Mouse (Mus musculus): Measurements from ENCODE around the gene Aebp1. TPM values are rescaled to one million over a fixed set of nuclear protein-coding genes. Genes with fewer than 3 reads are reported as not detected.

The Aebp1 gene
- total RNA-seq, 2 experiments from 2014 or later, result 5.1 to 14.0 TPM

DNA sequence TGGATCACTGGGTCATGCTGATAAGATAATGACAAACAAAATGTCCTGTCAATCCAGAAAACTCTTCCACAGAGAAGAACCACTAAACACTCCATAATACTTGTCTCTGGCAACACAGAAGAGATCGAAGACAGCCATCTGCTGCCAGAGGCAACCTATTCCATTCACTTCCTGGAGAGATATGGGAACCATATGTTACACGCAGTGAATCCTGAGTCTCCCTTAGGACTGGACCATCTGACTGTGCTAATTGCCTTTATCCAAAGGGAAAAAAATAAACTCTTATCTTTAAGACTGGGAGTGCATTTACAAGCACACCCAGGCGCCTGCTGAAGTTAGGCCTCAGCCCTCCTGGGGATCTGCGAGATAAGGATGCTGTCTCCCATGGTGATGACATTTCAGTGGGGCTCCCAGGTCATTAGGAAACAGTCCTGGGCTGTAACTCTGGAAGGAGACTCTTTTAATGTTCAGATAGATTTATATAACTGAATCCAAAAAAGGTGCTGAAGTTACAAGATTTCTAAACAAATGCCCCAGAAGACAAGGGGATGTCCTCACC lies 31.1 kb downstream of the Aebp1 start:
- no peak for DNase-seq (ENCODE audit: low spot score in 2 of 2)

DNA sequence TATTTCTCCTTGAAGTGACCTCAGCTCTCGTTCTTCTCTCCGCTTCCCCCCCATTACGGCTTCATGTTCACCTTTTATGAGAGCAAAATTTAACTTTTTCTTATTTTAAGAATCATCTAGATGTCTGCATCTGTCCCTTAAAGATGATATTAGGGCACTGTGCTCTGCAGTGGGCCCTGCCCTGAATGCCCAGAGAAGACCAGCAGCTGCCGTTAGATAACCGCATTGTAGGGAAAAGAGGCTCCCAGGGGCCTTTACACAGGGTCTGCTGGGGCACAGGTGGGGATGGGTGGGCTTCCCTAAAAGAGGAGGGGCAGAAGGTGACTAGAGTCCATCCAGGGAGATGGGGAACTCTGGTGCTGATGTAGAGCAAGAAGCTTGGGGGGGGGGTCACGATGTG lies 32.1 kb downstream of the Aebp1 start:
- DNase-seq (ENCODE audit: low spot score in 2 of 2), result no peak

DNA sequence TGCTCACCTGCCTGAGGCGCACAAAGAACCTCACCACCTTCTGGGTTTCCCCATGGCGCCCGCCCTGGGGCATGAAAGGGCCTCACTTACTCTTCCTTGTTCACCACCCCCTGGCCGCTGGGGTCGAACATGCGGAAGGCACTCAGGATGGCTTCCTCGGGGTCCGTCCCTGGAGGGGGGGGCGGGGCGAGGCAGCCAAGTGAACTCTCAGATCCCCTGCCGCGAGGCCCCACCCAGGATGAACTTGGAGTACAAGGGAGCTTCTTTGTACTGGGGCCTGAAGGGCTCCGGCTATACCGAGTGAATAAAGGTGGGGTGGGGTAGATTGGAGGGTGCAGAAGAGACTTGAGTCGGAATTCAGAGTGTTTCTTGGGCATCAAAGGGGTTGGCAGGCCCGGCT lies 35.5 kb downstream of the Aebp1 start:
- DNase-seq (ENCODE audit: low spot score in 2 of 2), result no peak

DNA sequence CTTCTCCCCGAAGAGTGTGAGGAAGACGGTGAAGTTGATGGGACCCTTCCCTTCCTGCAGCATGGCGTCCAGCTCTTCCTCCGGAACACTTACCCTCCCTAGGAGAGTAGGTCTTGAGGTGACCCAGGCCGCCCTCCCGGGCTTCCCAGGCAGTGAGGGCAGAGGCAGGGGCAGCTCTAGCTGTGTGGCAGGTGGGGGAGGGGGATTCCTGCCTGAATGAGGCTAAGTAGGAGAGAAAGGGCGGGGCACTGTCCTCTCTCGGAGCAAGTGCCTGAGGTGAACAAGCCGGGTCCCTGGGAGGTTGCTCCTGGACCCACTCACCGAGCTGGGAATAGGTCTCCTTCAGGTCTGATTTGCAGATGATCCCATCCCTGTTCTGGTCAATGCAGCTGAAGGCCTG lies 36.1 kb downstream of the Aebp1 start:
- no peak for DNase-seq (ENCODE audit: low spot score in 2 of 2)

DNA sequence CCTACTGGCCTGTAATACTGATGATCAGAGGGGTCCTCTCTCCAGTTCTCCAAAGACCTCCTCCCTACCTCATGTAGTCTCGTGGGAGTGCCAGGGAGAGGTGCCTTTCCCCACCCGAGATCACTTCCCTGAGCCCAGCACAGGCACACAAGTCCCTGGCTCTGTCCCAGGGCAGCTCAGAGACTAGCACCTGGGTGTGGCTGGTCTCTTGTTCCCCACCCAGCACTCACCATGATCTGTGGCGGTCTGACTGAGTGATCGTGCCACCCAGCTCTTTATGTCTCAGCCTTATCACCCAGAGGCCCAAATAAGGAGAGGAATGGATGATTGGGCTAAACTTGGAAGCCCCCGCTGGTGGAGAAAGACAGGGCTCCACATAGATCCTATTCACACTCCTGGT lies 36.8 kb downstream of the Aebp1 start, which contains the start of gene Myl7:
Gene Myl7, minus strand, starts transcription at position 252 of the 400 bp plus-strand sequence.
- DNase-seq (ENCODE audit: low spot score in 2 of 2), result no peak

DNA sequence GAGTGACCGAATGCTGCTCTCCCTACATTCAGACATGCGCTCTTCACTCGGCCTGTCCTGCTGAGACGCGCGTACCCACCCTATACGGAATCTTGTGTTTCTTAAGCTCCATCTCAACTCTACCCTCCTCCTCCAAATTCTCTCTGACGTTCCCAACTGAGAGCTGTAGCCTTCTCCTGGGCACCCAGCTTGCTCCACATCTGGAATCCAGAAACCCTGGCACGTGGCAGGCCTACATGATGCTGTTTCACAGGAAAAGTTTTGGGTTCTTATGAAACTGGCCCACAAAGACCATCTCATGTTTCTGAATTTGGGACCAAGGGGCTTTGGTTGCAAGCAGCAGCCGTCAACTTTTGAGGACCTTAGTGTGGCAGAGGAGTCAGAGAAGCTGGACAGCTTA lies 37.5 kb downstream of the Aebp1 start:
- DNase-seq (ENCODE audit: low spot score in 2 of 2), result no peak

DNA sequence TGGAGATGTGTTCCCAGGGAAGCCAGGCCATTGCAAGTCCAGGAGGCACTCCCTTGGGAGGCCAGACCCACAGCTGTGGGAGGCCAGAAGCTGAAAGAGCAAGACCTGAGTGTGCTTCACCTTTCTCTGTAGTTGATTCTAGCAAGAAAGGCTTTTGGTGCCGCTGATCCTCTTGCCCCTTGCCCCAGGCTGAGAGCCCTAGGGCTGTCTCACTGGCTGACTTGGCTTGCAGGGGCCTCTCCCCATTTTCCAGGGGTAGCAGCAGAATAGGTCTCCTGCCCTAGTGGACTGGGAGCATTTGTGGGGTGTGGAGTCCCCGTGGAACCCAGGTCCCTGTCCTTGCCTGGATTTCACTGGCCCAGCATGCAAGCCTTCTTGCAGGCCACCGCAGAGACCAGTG lies 39.6 kb downstream of the Aebp1 start:
- DNase-seq (ENCODE audit: low spot score in 2 of 2), result no peak

DNA sequence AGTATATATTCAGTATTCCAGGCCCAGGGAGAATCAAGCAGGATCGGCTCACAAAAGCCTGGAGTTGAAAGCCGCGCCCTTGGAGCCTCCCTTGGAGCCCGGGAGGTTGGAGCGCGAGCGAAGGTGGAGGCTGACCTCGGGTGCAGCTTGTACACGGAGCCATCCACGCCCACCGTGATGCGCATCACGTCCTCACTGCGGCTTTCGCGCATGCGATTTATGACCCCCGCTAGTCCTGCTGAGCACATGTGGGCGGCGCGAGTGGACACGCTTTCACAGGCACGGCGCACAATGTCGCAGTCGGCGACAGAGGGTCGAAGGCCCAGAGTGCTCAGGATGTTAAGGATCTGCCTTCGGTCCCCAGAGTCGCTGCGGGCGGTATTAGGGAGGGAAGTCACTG lies 40.2 kb downstream of the Aebp1 start:
- DNase-seq (ENCODE audit: low spot score in 2 of 2), result peak in 1 of 2 experiments; percentile 38

DNA sequence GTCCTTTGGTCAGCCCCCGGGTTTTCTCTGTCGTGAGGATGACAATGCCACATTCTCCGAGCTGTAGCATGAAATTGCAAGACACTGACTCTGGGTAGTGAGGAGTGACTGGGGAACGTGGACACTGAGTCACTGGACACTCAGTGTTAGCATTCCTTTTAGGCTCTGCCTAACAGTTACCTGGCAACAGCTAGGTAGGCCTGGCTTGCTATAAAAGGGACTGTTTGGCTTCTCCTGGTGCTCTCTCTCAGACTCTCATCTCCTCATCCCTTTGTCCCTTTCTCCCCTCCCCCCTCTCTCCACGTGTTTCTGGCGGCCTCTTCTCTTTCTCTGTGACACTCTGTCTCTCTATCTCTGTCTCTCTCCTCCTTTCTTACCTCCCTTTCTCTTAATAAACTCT lies 40.6 kb downstream of the Aebp1 start:
- no peak for DNase-seq (ENCODE audit: low spot score in 2 of 2)

DNA sequence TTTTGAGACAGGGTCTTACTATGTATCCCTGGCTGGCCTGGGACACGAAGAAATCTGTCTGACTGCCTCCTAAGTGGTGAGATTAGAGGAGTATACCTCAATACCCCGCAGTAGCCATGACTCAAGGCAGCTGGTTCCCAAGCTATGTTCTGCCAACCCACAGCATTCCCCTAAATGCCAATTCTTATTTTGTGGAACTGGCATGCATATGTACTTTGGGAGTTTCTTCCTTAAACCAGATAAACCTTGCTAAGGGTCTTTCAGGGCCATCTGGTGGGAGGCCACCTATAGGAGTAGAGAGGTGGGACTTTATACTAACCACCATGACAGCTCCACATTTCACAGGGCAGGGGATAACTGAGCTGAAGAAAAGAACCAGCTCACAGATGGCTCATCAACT lies 42.1 kb downstream of the Aebp1 start:
- DNase-seq (ENCODE audit: low spot score in 2 of 2), result no peak

DNA sequence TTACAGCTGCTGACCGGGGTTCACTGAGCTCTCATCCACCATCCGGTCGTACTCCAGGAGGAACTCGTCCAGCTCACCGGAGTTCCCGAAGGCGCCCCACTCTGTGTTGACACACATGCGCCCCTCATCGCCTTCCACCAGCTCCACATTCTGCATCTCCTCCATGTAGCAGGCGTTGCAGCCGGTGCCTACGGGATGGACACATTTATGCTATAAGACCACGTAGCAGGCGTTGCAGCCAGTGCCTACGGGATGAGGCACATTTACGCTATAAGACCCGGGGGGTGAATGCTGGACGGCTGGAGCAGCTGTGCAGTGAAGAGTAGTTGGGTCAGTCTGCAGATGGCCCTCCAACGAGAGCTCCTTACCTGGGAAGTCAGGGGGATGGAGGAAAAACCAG lies 42.6 kb downstream of the Aebp1 start:
- no peak for DNase-seq (ENCODE audit: low spot score in 2 of 2)

DNA sequence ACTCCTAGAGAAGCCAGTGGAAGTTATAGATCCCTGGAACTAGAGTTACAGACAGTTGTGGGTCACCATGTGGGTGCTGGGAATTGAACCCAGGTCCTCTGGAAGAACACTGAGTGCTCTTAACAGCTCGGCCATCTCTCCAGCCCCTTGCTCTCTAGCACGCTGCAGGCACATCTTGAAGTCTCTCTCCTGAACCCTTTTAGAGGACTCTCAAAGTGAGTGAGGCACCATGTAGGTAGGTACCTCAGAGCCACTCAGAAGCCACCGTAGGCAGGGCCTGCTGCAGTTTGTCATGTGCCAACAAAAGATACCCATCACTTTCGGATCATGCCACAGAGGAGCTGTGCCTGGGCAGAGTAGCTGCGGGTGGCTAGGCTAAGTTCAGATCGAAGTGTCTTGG lies 43.1 kb downstream of the Aebp1 start:
- no peak for DNase-seq (ENCODE audit: low spot score in 2 of 2)

DNA sequence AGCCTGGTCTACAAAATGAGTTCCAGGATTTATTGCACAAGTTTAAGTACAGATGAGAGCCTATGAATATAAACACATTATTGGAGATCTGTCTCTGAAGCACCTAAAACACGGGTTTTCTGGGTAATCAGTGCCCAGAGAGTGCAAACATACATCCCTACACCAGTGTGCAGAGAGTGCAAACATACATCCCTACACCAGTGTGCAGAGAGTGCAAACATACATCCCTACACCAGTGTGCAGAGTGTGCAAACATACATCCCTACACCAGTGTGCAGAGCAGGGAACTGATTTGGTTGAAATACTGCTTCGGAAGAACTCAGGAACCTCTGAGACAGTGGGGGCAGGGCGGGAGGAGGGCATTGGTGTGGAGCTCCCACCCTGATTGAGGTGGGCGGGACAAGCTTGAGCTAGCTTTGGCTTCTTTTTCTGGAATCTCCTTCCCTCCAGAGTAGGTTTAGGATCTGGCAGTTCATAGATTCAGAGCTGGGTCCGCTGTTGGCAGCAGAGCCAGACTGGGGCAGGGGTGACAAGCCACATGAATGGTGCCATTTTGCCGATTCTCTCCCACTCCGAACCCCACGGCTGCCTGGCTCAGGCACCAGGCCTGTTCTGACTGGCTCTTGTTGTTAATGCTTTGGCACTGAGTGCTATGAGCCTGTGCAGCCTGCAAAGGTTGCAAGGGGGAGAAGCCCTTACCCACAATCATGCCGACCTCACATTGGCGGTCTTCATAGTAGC lies 44.2 kb downstream of the Aebp1 start:
- DNase-seq (ENCODE audit: low spot score in 2 of 2), result peak in 1 of 2 experiments; percentile 46

DNA sequence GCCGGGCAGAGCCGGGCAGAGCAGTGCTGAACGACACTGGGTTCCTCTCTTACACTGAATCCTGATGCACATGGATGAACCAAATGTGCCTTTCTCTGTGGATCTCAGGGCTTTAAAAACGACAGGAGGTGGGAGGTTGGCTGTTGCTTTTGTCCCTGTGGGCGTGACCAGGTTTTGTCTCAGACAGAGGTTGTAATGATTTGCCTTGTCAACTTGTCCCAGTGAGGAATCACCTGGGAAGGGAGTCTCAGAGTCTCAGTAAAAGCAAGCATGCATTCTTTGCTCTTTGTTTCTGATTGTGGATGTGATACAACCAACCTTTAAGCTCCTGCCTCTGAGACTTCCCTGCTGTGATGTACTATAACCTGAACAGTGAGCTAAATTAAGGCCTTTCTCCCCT lies 45.3 kb downstream of the Aebp1 start:
- no peak for DNase-seq (ENCODE audit: low spot score in 2 of 2)

DNA sequence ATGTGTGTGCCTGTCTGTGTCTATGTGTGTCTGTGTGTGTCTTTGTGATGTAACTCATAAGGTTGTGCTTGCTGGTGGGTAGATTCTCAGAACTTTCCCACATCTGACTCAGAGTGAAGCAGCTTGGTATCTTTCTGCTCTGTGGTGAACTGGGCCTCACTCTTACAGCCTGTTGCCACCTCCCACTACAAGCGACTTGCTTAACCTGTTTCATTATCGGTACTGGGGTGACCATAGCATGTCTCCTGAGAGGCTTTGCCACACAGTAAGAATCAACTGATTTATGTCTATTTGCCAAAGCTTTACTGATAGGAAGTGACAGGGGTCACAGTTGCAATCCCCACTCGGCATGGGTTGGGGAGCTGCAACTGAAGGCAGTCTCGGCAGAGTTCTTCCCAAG lies 46.9 kb downstream of the Aebp1 start:
- no peak for DNase-seq (ENCODE audit: low spot score in 2 of 2)

DNA sequence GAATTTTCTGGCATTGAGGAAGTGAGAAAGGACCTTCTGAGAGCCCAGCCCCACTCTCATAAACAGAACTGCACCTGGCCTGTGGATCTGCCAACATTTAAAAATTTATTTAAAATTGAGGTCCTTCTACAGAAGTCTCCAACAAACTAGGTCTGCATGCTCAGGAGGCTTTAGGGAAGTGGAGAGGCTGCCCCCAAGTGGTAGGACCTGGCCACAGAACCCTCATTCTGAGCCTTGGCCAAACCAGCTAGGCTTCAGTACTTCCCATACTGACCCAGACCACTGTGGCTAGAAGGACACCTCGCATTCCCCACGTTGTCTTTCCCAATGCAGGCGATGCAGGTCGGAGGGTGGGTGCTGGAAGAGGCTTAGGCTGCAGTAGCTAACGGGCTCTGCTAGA lies 50.9 kb downstream of the Aebp1 start:
- peak; percentile 70 to 73 for DNase-seq (ENCODE audit: low spot score in 2 of 2)

DNA sequence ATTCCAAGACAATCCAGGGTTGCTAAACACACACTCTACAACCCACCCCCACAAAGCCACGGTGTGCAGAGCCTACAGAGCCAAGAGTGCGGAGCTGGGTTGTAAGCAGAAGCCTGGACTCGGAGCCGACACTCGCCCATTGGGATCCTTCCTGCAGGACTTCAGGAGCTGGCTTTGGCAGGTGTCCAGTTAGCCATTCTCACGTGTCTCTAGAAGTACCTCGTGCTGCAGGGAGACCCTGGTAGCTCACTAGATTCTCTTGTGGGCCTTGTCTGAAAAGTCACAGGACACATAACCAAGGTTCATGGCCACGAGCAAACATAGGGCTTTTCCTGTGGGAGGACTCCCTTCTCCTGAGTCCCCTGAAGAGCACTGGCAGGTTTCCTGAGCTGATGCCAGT lies 51.5 kb downstream of the Aebp1 start:
- no peak for DNase-seq (ENCODE audit: low spot score in 2 of 2)

DNA sequence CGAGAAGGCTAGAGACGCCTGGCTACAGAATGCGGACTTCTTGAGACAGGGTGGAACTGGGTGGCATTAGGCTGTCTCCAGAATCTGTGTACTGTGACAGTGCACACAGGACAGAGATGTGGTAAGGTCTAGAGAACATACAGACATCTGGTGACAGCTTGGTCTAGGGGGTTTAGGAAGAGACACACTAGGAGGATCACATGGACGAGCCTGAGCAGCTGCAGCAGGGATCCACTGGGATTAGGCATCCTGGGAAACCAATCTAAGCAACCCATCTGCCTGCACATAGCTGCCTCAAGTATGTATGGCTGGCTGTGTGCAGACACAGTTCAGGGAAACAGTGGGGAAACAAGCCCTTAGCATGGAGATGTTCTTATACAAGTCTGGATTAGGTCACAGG lies 52.2 kb downstream of the Aebp1 start:
- DNase-seq (ENCODE audit: low spot score in 2 of 2), result no peak

DNA sequence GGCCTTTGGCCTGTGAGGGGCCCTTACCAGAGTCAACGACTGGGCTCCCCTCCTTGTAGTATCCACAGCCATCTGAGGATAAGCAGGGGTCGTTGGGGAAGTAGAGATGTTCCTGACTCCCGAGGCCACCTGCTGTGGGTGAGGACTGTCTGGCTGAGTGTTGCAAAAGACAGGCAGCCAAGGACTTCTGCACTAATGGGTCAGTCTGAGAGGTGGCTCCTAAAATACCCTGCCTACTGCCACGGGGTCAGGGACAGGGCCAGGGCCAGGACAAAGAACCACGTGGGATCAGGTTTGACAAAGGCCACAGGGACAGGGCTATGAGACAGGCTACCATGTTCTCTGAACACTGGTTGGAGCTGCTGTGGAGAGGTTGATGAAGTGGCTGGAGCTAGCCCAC lies 53.2 kb downstream of the Aebp1 start:
- DNase-seq (ENCODE audit: low spot score in 2 of 2), result no peak

DNA sequence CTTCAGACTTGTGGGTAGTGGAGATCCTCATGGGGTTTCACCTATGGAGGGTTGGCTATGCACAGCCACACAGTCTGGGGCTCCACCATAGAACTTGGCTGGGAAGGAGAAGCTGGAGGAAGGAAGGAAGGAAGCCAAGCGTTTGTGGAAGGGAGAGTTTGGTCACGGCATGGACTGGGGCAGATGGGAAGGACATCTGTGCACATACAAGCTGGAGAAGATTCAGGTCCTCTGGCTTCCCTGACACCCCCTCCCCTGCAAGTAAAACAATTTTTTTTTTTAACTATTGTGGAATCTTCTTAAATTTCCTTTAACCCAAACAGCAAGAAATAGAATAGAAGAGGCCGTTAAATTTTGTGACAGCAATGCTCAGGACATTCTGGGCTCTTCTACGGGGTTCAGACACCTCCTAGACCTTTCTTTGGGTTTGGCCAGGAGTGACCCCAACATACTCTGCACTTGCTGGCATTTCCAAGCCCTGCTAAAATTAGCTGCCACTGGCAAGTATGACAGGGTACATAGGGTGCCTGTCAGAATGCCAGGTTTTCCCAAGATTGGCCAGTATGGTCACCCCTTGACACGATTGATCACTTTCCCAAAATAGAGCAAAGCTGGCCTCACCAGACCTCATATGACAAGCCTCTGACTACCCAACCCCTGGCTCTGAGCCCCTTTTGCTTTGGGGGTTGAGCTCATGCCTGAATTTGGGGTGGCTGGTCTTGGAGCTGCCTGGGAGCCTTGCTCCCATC lies 53.9 kb downstream of the Aebp1 start:
- DNase-seq (ENCODE audit: low spot score in 2 of 2), result no peak

DNA sequence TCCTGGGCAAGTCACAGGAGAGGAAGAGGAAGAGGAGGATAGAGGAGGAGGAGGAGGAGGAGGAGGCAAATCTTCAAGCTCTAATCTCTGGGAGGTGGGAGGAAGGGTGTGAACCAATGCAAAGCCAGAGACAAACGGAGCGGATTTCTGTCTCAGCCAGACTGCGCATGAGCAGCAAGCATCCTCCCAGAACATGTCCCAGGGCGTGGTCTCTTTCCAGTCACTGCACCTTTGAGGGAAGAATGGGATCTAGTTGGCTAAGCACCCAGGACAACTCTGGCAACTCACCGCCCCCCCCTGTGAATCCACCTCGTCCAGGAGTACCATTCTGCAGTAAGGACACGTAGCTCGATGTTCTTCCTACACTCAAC lies 54.4 kb downstream of the Aebp1 start:
- no peak for DNase-seq (ENCODE audit: low spot score in 2 of 2)

DNA sequence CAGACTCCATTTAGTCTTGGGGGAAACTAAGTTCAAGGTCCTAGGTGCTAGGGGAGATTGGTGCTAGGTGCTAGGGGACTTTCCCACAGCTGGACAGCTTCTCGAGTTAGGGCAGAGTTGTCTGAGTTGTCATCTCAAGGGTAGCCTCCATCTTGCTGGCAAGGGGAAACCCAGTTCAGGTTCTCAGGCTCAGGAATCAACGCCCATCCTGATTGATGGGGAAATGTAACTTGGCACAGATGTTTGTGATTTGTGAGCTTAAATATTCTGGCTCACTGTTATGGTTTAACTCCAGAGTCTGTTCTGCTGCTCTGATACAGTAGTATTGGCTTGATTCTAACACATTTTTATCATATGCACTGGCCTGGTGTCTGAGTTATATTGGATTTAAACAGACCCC lies 56.4 kb downstream of the Aebp1 start:
- DNase-seq (ENCODE audit: low spot score in 2 of 2), result no peak

DNA sequence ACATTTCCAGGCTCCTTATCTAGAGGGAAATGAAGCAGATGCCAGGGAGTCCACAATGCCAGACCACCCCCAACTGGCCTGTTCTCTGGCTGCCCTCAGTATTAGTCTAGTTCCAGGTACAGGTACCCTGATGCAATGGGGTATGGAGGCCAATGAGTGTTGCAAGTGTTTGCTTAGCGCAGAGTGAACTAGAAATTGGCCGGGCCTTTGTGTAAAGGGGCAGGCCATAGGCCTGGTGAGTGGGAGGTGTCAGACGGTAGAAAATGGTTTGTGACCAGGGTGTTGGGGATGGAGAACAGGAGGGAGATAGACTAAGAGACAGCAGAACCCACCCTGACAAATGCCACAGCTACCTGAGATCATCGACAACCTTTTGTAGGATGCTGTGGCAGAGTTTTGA lies 57.9 kb downstream of the Aebp1 start:
- DNase-seq (ENCODE audit: low spot score in 2 of 2), result no peak

Measured in layer of hippocampus, postnatal 14 days (tissue).